Mouse (Mus musculus) midbrain, postnatal 0 days (tissue): ENCODE measurements around the gene Ift22. TPM values are rescaled to one million over a fixed set of nuclear protein-coding genes. Genes with fewer than 3 reads are reported as not detected.
A peak's percentile ranks its signal among the peaks of the same experiment; 100 is the strongest.

Experiments
- ATAC-seq: fragments of 200-750 bp; cut with Nextera tagmentation; 2 replicates; pipeline ENCODE4 v1.8.0; 2017; ENCODE audit warnings: moderate number of reproducible peaks, mild to moderate bottlenecking, moderate TSS enrichment, moderate library complexity; ENCODE audit not compliant: low FRiP score
- DNase-seq: peaks from one replicate; pipeline ENCODE4 v3.0.0-alpha.2; 2015; ENCODE audit warnings: low spot score
- H3K27ac ChIP-seq: fragments of 300-500 bp; sonication (generic); 2 replicates; pipeline ENCODE4 v1.5.1; 2014; ENCODE audit warnings: low read depth, mild to moderate bottlenecking, low read length, mixed read lengths
- H3K27me3 ChIP-seq: fragments of 300-500 bp; sonication (generic); 2 replicates; pipeline ENCODE4 v1.6.1; 2014; ENCODE audit warnings: low read length, control low read depth, mixed read lengths; ENCODE audit not compliant: insufficient read depth
- H3K36me3 ChIP-seq: fragments of 300-500 bp; sonication (generic); 2 replicates; pipeline ENCODE4 v1.6.1; 2014; ENCODE audit warnings: low read length, control low read depth, mixed read lengths; ENCODE audit not compliant: insufficient read depth
- H3K4me1 ChIP-seq: fragments of 300-500 bp; sonication (generic); 2 replicates; pipeline ENCODE4 v1.6.1; 2014; ENCODE audit warnings: mild to moderate bottlenecking, control low read depth, antibody characterized with exemption, low read length, mixed read lengths; ENCODE audit not compliant: insufficient read depth
- H3K4me2 ChIP-seq: fragments of 300-500 bp; sonication (generic); 2 replicates; pipeline ENCODE4 v1.6.1; 2014; ENCODE audit warnings: low read depth, mild to moderate bottlenecking, low read length, mixed read lengths; ENCODE audit not compliant: poor library complexity, severe bottlenecking
- H3K4me3 ChIP-seq: fragments of 300-500 bp; sonication (generic); 2 replicates; pipeline ENCODE4 v1.5.1; 2014; ENCODE audit warnings: low read depth, mild to moderate bottlenecking, low read length, moderate library complexity
- H3K9ac ChIP-seq: fragments of 300-500 bp; sonication (generic); replicated peaks from 2 replicates; pipeline ENCODE4 v1.6.1; 2014; ENCODE audit warnings: mild to moderate bottlenecking, low read length, moderate library complexity, mixed read lengths; ENCODE audit not compliant: poor library complexity, severe bottlenecking
- H3K9me3 ChIP-seq: fragments of 300-500 bp; sonication (generic); 2 replicates; pipeline ENCODE4 v1.6.1; 2016; ENCODE audit warnings: low read length, control low read depth
- CTCF ChIP-seq: IDR thresholded peaks from 2 replicates; pipeline ENCODE4 v1.5.1; 2016; ENCODE audit warnings: antibody characterized with exemption, mild to moderate bottlenecking
- WGBS: fragments of 180-500 bp; shearing (Covaris S2); extraction: QIAGEN DNeasy Blood & Tissue Kit; methylation state at CpG from one replicate; pipeline ENCODE4 v1.1.7; 2014; 5-methylcytosine and 5-hydroxymethylcytosine counted together
- polyA plus RNA-seq: library from polyadenylated mRNA; unstranded; fragments of >200 nt; fragmentation: Nextera tagmentation; extraction: Ambion mirVana; gene quantifications from 2 replicates; pipeline ENCODE4 v1.2.1, GENCODE M21; 2015
- total RNA-seq: library from RNA; depleted of rRNA; stranded (reverse); fragments of >200 nt; gene quantifications from 2 replicates; pipeline ENCODE4 v1.2.3, GENCODE M21; 2014

Gene Ift22
- total and polyA plus RNA-seq, 2 experiments from 2014 or later, result 42.3 to 122 TPM

DNA sequence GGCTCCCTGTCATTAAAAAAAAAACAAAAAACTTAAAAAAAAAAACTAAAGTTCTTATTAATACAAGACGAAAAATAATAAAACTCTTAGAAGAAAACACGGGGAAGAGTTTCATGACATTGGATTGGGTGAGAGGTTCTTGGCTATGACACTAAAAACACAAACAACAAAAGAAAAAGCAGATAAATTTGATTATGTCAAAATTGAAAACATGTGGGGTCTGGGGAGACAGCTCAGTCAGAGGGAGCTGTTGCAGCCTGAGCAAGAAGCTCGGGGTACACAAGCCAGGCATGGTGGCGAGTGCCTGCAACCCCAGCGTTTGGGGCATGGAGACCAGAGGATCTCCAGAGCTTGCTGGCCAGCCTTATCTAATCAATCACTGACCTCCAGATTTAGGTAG is 40.2 kb upstream of the Ift22 start:
- Histone ChIP-seq H3K4me2 (no peak overlapping the region), H3K27ac (no peak overlapping the region), H3K9ac (no peak overlapping the region), H3K27me3 (no peaks in the 10 kb centered on the region), H3K4me1 (no peaks in the 10 kb centered on the region), H3K36me3 (no peaks in the 10 kb centered on the region), H3K4me3 (no peak overlapping the region), H3K9me3 (no peaks in the 10 kb centered on the region)
- DNase-seq, result no peak
- WGBS, result 94% methylated on average over 5 of the region's 5 CpGs
- no peak for ATAC-seq
- TF ChIP-seq CTCF, result no peak

DNA sequence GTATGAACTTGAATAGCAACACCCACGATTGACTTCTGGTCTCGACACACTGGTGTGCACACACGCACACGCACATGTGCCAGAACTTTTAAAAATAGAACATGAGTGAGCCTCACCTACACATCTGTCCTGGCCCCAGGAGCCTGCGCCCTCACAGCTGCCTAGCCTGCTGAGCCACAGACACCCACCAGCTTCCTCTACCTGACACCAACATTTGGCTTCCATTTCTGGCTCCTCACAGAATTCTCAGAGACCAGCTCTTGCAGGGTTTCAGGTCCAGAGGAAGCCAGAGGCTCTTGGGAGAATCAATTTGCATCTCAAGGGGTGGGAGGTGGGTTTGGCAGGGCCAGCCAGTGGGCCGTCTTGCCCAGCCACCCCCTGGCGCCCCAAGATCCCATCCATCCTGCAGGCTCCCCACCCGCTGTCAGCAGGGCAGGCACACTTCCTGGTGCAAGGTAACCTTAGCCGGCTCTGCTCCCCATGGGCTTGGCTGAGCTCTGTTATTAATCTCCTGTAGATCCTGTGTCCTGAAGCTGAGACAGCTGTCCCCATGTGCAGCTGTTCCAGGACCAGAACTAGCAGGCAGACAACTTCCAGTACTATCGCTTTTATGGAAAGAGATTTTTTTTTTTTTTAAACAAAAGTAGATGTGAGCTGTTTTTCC is 38.4 kb upstream of the Ift22 start:
- no peak for TF ChIP-seq CTCF
- H3K4me3 ChIP-seq, result no peak overlapping the region
- 68% methylated on average over 10 of the region's 10 CpGs for WGBS
- H3K4me1 ChIP-seq, result no peaks in the 10 kb centered on the region
- H3K27ac ChIP-seq, result no peak overlapping the region
- no peak overlapping the region for H3K4me2 ChIP-seq
- ATAC-seq (no peak), DNase-seq (no peak)
- H3K27me3 ChIP-seq, result no peaks in the 10 kb centered on the region
- H3K9ac ChIP-seq, result no peak overlapping the region
- no peaks in the 10 kb centered on the region for H3K9me3 ChIP-seq
- H3K36me3 ChIP-seq, result no peaks in the 10 kb centered on the region

DNA sequence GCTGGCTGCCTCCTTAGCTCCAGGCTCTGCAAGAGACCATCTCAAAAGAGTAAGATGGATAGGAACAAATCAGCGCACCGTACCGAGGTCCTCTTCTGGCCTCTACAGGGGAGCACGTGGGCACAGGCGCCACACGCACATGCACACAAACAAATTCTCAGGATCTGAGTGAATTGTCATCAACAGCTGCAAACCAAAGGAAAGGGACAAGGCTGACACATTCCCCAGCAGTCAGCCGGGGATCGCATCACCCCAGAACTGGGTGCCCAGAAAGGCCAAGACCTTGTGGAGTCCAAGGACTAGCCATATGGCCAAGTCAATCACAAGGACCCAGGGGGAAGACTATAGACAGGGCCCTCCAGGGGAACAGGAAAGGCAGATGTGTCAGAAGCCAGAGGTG is 35.5 kb upstream of the Ift22 start:
- no peak overlapping the region for H3K27ac ChIP-seq
- WGBS, result 83% methylated on average over 8 of the region's 8 CpGs
- no peak overlapping the region for H3K4me2 ChIP-seq
- no peak for TF ChIP-seq CTCF
- H3K4me1 ChIP-seq, result no peaks in the 10 kb centered on the region
- H3K4me3 ChIP-seq, result no peak overlapping the region
- no peak overlapping the region for H3K9ac ChIP-seq
- ATAC-seq, result no peak
- no peaks in the 10 kb centered on the region for H3K27me3 ChIP-seq
- no peak for DNase-seq
- H3K9me3 ChIP-seq, result no peaks in the 10 kb centered on the region
- H3K36me3 ChIP-seq, result no peaks in the 10 kb centered on the region

DNA sequence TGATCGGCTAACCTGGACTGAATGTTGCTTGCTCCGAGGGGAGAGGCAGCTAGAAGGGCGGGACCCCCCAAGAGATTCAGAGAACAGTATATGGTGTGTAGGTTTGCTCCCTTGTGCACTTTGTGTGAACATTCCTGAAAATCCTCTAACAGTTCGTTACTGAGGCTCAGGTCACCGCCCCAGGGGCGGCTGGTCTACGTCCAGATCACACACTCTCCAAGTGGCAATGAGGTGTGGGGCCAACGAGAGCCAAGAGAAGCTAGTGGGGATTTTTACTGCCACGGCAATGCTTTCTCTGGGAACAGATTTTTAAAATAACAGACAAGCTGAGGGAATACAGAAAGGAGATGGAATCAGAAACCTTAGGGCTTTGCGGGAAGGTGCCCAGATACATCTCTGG is 33.7 kb upstream of the Ift22 start:
- H3K4me2 ChIP-seq, result no peak overlapping the region
- ATAC-seq, result no peak
- no peak for DNase-seq
- no peak overlapping the region for H3K4me3 ChIP-seq
- no peaks in the 10 kb centered on the region for H3K27me3 ChIP-seq
- no peak overlapping the region for H3K27ac ChIP-seq
- WGBS, result 81% methylated on average over 10 of the region's 10 CpGs
- no peak overlapping the region for H3K9ac ChIP-seq
- no peaks in the 10 kb centered on the region for H3K9me3 ChIP-seq
- TF ChIP-seq CTCF, result no peak
- H3K36me3 ChIP-seq, result no peaks in the 10 kb centered on the region
- no peaks in the 10 kb centered on the region for H3K4me1 ChIP-seq

DNA sequence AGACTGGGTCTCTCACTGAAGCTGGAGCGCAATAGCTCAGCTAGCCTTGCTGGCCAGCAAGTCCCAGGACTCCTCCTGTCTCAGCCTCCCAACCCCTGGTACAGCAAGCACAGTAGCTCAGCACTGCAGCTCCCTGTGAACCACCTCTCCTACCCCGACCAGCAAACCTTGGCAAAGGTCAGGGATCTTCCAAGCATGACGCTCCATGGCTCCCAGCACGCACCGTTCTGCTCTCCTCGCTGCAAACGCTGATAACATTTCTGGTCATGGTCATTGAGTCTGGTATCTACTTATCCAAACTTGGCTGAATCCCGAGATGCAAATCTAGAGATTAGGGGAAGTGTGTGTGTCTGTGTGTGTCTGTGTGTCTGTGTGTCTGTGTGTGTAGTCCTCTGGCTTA is 27.8 kb upstream of the Ift22 start:
- no peaks in the 10 kb centered on the region for H3K36me3 ChIP-seq
- WGBS, result 79% methylated on average over 8 of the region's 8 CpGs

DNA sequence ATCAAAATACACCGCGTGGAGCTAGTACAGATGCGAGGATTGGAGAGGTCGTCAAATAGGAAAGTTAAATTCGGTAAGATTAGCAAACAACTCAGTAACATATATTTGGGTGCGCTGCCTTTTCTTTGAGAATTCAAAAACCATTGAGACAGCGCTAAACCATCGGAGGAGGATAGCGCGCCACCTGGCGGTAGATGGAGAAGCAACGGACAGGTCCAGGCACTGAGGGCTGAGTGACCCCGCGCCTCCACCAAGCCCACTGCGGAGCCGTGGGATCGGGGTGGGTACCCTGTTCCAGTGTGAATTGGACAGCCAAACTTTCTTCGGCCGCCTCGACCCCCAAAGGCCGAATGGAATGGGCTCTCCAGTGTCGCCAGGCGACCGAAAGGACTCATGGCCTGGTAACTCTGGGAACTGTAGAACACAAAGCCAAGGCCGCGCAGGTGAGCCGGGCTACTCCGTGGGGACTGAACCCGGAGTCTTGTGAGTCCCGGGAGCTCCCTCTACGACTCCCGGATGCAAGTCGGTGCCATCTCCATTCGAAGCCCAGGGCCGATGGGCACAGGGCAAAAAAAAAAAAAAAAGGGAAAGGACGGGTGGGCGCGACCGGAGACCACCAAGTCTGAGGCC is 26.5 kb upstream of the Ift22 start:
- TF ChIP-seq CTCF, result peak; percentile 95
- 0 out of 2 replicates have a peak, but pooled peaks have one; percentile 52 for ATAC-seq
- no peaks in the 10 kb centered on the region for H3K9me3 ChIP-seq
- H3K4me3 ChIP-seq, result peak overlapping the region; percentile 53
- WGBS, result 5% methylated on average over 36 of the region's 39 CpGs
- peak overlapping the region; percentile 68 for H3K9ac ChIP-seq
- H3K27me3 ChIP-seq, result peaks cover 12% of the 10 kb centered on the region
- H3K4me1 ChIP-seq, result peaks cover 3% of the 10 kb centered on the region; the same call in 1 of the 2 replicates
- no peak overlapping the region for H3K27ac ChIP-seq
- H3K36me3 ChIP-seq, result no peaks in the 10 kb centered on the region
- H3K4me2 ChIP-seq, result peak overlapping the region; percentile 79
- DNase-seq, result peak; percentile 86

More for the DNA sequence above, 27.8 kb upstream of the Ift22 start:
- no peak for ATAC-seq
- H3K27me3 ChIP-seq, result peaks cover 12% of the 10 kb centered on the region
- no peak for DNase-seq
- no peak overlapping the region for H3K27ac ChIP-seq
- peaks cover 3% of the 10 kb centered on the region; the same call in 1 of the 2 replicates for H3K4me1 ChIP-seq
- no peak overlapping the region for H3K4me2 ChIP-seq
- no peak overlapping the region for H3K9ac ChIP-seq
- no peak for TF ChIP-seq CTCF
- H3K9me3 ChIP-seq, result no peaks in the 10 kb centered on the region
- no peak overlapping the region for H3K4me3 ChIP-seq
